Mouse (Mus musculus): Measurements from ENCODE around the gene Tcf20.

Gene Tcf20

DNA sequence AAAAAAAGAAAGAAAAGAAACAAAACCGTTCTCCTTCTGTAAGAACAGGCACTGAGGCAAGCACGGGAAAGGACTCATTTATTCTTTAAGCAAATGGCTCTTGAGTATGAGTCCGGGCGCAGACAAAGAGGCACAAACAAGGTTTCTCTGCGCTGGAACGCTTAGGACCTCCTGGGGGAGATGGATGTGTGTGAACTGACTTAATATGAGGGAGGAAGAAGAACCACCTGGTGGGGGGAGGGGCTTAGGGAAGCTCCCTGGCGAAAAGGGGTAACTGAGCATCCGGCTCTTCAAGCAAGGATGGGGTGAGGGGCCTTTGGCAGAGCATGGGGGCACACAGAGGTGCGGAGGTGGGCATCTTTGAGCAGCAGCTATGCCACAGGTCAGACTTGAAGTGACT is 5.2 kb upstream of the Tcf20 start:
- no peak for DNase-seq

DNA sequence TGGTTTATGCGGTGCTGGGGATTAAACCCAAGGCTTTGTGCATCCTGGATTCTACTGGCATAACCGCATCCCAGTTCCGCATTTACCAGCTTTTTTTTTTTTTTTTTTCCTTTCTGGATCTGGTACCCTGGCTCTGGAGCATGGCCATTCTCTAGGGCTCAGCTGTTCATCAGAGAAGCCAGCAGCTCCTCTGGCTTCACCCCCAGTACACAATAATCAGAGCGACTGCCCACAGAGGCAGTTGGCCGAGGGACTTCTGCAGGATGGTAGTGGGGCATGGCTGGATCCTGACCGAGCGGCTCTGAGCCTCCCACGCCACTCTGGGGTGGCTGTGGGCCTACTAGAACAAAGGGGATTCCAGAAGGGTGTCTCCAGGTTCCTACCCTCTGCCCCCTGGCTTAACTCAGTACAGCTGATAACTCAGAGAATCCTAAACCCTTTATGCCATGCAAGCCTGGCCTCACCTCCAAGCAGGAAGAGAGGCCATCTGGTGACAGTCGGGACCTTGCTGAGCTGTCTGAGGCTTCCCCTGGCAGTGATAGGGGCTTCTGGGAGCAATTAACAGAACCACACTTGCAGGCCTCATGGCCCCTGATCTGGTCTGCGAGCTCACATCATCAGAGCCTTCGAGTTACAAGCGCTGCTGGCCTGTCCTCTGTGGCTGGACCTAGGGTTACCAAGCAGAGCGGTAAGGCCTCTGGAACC is 4.6 kb upstream of the Tcf20 start:
- DNase-seq, result peak; percentile 71 to 76

DNA sequence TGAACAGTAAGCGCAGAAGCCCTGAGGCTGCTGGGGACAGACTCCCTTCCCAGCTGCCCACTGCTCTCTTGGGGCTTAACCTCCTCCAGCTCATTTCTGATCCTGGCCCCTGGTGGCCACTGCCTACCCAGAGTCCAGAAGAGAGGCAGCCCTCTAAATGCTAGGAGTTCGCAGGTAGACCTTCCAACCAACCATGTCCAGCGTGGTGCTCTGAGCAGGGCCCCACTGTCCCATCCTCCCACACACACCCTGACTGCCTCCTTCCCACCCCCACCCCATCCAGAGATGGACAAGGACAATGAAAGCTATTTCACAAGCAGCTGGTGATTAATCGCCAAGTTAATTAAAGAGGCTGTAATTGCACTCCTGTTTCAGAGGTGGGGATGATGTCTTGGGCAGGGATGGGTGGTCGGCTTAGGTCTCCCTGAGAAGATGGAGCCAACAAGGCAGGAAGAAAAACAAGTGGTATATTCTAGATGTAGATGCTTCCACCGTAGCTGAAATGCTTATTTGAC is 1.6 kb upstream of the Tcf20 start:
- no peak for DNase-seq

DNA sequence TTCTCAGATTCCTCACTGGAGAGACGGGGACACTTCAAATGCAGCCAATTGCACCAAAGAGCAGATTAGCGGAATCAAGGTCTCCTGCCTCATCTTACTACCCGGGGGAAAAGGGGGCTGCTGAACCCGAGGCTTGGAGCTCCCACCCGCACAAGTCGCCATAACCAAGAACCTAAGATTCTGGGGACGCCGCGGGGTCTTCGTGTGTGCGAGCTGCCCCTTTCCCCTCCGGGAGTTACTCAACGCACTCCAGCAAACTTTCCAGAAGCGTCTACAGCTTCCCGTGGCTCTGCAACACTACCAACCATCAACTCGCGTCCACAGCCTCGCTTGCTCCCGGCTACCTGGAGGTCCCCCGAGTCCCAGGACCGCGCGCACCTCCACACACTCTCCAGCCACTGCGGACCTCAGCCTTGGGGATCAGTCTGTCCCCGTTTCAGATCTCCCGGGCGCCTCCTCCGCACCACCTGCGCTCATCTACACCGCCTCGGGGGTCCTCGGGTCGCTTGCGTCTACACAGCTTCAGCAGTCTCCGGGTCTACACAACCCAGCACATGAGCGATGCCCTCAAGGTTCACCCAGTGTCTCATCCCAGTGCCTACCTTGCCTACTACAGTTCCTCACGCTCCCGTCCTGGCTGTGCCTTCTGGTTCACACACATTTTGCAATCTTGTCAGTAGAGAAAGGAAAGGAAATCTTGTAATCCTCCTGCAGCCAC is 499 bp downstream of the Tcf20 start:
- no peak for DNase-seq

DNA sequence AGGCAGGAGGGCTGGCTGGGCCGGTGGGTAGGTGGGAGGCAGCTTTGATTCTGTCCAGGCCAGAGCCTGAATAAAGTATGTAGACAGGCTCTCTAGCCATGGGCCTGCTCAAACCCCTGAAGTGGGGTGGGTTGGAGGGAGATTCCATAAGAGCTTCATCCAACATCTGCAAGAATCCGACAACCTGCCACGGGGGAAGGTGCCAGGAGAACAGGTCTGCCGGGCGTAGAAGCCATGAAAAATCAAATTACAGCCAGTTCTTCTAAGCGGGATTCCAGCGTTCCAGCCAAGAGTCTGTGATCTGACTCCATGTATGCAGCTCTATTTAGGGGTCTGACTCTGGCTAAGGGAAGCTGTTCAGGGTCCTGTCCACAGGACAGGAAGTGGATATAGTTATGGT is 3.1 kb downstream of the Tcf20 start:
- DNase-seq, result peak; percentile 43 to 46

DNA sequence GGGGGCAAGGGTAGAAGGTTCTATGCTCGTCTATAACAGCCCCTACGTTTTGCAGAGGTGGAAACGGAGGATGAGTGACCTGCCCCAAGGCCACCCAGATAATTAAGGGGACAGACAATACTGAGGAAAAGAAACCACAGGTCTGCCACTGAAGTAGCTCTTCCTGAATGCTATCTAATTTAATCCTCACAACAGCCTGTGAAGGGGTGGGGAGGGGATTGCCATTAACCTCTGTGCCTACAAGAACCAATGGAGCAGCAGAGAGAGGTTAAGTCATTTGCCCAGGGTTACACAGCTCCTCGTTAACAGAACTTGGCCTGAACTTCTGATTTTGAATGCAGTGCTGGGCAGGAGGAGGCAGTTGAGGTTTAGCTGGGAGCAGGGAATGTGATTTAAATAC is 3.6 kb downstream of the Tcf20 start:
- no peak for DNase-seq

DNA sequence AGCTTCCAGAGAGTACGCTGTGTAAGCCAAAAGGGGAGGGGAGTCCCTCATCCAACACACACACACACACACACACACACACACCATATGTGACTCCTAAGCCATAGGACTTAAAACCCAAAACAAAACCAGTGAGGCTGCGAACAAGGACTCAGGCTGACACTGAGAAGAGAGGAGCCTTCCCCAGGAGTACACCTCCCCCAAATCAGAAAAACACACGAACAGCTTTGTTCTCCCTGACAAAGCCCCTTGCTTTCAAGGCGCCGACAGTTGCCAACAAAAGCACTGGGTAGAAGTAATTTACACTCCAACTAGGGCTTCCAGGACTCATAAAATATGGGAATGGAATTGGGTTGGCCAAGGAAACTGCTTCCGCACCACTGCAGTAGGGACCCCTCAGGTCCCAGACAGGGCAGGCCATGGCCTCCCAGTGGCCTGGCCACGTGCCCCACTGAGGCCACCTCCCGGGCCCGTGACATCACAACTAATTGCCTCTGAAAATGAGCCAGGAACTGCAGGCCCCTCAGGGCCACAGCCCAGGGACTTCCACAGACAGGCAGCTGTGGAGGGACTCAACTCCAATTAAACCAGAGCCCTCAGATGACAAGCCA is 4.2 kb downstream of the Tcf20 start:
- DNase-seq, result peak; percentile 55 to 70

DNA sequence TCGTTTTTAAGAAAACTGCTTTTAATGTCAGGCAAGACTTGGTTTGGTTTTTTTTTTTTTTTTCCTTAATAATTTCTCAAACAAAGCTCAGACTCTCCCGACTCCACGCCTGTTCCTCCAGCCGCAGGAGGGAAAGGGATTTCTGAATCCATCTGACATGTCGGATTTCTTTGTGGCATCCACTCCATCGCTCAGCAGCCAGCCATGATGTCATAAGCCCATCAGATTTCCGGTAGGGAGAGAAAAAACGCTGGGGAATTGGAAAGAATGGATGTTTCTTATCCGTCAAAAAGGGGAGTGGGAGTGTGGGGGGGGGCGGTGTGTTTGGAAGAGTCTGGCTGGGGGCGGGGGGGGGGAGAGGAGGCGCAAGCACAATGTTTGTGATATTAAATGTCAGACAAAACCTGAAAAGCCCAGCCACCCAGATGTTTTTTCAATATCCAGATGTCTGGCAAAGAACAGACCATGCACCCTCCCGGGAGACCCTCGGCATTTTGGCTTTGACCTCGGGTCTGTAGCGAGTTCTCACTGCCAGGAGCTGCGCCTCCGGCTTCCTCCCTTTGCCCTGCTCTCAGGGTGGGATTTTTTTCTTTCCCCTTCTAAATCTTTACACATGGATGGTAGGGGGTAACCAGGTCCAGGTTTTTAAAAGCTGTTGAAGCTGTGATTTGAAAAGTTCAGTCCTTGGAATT is 4.8 kb downstream of the Tcf20 start:
- peak; percentile 41 to 47 for DNase-seq

DNA sequence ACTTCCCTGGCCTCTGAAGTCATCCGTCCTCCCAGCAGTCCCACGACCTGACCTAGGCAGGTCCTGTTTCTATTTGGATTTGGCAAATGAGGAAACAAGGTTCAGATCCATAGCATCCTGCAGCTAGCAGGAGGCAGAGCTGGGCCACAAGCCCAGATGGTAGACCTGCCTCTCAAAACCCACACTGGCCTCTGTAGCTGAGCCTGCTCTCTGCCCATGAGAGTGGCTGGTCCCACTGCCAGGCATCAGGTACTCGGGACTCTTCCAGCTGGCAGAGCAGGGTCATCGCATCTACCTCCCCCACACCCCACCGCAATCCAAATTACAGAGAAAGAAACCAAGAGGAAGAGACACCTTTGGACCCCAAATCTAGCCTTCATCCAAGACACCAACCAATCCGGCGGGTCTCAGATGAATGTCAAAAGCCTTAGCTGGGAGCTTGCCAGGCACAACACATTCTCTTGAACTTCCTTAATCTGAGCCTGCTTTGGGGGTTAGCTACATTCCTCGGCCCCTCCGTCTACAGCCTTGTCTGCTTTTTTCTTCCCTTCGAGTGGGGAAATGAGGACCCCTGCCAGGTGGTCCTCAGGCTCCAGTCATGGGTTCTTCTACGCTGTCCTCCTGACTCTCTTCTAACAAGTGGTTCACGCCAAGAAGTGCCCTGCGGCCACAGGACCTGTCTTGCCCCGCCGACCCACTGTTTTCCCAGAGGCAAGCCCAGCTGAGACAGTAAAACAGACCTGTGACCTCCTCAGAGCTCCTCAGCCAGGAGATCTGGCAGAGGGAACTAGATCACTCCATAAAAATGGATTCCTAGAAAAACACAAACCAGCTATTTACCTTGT is 5.8 kb downstream of the Tcf20 start:
- DNase-seq, result peak; percentile 51 to 53

DNA sequence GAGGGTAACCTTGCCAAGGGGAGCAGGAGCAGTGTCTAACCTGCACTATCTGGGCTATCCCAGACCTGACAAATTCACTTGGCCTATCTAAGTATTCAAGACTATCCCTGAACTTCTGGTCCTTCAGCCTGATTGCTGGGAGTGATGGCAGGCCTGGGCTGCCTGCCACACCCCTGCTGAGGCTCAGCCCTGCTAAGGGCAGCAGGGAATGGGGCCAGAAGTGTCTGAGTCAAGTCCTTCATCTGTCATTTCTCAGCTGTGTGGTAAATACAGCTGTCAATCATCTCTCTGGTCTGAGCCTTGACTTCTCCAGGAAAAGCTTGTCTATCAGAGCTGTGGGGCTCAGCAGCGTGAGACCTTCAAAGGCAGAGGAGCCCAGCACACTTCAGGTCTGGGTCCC is 8.1 kb downstream of the Tcf20 start:
- DNase-seq, result peak in 1 of 2 experiments; percentile 40

DNA sequence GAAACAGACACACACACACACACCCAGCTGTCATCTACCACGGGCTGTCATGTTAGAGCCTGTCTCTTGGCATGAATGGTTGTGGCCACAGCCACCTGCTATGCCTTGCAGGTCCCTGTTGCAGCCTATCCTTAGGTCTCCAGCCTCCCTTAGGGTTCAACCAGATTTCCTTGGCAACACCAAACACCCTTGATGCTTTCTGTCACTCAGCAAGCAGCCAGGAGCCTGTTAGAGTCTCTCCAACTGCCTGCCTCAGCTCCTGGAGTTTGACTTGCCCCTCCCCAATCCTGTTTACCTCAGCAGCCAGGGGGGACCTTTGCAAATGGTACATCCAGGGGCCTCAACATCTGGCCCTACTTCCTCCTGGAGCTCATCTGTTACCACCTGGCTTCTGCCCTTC is 13.2 kb downstream of the Tcf20 start:
- DNase-seq, result no peak

DNA sequence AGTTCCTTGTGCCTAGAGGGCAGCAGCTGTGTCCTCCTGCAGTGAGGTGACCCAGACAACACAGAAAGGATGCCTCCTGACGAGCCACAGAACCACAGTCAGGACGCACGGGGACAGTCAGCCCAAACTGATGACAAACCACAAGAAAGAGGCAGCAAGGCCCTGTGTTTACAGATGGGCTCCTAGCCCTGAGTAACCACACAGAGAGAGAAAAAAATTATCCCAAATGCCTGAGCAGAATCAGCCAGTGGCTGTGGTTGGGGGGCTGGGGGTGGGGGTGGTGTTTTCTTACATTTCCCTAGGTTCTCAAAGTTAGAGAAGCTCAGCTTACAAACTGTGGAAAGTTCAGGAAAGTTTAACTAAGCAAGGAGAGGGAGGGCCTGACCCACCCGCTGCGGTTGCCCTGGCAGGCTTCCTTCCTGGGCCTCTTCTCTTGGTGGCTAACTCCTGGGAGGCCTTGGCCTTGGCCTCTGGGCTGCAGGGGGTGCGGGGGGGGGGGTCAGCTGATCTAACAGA is 18.4 kb downstream of the Tcf20 start:
- no peak for DNase-seq

DNA sequence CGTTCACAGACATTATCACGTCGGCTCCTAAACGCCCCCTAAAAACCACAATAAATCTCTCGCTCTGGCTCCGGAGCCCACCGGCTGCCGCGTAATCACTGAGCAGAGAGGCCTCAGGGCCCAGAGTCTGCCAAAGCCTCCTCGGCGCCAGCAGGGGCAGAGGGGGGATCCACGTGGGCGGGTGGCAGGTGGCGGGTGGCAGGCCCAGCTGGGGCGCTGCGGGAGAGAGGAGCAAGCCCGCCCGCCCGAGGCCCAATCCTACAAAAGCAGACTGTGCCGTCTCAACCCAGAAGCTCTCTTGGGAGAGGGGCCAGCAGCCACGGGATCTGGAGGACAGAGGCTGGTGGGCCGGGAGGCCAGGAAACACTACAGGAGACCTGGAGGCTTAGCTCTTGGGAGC is 19.2 kb downstream of the Tcf20 start:
- DNase-seq, result peak; percentile 81

DNA sequence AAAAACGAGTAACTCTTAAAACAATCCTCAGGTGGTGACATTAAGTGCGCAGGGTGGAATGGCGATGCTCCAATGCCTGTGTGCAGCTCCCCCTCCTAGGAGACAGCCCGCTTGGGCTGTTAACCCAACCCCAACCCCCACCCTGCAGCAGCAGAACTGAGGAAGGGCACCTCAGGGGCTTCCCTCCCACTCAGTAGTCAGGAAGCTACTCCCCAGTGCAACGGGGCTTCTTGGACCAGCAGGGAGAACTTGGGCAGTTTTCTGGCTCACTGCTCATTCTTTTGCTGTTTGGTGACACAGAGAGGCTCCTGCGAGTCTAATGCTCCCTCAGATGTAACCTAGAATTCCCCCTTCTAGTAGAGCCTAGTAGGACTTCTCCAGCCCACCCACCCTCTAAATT is 19.7 kb downstream of the Tcf20 start:
- no peak for DNase-seq

DNA sequence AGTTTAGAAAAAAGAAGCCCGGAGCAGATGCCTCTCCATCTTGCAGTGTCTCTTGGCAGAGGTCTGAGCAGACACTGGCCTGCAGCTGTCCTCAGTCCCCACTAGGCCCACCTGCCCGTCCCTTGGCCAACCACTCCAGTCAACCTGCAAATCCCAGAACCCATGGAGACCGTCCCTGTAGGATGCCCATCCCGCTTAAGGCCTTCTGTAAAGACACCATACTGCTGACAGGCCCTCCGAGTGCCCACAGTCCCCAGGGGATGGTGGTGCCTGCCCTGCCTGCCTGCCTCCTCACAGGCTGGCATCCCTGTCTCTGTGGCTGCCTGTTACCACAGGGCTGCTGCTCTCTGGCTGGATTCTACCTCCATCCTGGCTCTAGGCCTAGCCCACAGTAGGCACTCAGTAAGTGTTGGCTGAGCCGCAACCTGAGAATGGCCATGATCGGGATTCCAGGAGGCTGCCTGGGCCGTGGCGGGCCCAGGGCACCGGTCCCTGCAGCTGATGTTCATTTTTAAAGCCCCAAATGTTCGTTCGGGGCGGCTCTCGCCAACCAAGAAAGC is 23.3 kb downstream of the Tcf20 start:
- peak; percentile 75 to 86 for DNase-seq

DNA sequence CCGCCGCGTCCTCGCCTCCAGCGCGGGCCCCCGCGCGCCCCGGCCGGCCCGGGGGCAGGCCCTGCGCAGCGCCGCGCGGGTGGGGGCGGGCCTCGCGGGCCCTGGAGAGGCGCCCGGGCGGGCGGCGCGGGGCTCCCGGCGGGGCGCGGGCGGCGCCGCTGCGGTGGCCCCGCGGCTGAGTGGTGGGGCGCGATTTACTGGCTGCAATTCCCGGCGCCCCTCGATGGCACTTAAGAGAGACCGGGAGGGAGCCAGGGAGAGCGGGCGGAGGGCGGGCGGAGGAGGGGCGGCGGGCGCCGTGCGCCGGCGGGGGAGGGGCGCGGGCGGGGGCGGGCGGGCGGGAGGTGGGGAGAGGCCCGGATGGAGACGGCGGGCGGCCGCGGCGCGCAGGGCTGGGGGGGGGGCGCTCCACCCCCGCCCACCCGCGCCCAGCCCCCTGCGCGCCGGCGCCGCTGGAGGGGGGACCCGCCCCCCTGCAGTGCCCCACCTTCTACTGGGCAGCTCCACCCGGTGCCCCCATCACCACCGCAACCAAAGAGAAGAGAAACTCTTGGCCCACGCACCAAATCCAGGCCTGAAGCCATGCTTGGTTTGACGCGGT is 24.0 kb downstream of the Tcf20 start:
- DNase-seq, result no peak

DNA sequence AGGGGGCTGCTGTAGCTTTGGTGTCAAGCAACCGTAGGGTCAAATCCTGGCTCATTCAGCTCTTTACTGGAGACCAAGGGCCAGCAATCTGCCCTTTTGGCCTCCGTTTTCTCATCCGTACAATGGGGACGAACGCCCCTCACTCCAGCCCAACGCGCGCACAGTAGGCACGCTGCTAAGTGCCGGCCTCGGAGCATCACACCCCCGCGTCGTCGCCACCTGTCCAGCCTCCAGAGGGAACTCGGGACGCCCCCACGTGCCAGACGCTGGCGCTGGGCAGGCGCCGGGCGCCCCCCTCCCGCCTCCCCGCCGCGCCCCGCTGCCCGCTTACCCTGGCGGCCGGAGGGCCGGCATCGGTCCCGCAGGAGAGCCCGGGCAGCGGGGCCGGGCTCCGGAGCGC is 24.6 kb downstream of the Tcf20 start:
- no peak for DNase-seq

DNA sequence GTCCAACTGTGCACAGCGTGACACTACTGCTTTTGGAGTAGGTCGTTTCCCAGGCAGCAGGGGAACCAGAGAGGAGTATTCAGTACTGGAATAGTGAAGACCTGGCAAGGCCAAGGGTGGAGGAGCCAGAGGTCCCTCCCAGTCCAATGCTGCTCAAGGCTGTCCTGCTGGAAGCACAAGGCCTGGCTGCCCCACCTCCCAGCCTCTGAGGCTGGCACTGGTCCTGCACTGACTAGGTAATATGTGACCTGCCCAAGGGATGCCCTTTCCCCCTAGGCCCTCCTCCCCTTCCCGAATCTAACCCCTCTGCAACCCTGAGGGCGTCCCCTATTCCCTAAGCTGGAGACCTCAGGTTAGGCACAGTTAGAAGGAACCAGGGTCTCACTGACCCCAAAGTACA is 25.1 kb downstream of the Tcf20 start:
- DNase-seq, result peak in 1 of 2 experiments; percentile 35

DNA sequence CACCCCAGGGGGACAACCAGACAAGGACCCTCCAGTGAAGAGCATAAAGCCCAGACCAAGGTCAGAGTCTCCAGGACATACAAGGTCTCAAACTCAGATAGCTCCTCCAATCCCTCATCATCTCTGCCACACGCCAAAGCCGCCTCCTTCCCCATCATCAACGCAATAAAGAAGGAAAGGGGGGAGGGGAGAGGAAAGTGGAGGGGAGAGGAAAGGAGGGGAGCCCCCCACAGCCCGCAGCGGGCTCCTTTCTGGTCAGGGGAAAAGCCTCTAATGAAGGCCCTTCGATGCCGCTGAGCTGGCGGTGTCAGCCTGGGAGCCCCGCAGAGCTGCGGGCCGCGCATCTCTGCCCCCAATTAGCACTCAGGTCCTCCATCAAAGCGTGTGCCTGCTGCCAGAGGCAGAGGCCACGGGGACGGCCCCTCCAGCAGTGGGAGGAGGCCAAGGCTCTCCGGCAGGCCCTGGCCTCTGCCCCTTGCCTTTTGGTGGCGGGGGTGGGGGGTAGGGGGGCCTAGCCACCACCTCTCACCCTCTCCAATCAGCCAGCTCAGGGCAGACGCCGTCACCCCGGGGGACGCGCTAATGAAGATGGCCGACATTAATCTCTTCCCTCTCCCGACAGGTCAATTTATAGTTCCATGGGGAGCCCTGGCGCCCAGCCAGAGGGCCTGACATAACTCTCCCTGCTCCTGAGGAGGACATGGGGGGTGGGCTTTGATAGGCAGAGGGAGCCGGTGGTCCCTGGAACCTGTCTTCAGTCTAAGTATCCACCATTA is 26.7 kb downstream of the Tcf20 start:
- DNase-seq, result peak; percentile 67 to 88

DNA sequence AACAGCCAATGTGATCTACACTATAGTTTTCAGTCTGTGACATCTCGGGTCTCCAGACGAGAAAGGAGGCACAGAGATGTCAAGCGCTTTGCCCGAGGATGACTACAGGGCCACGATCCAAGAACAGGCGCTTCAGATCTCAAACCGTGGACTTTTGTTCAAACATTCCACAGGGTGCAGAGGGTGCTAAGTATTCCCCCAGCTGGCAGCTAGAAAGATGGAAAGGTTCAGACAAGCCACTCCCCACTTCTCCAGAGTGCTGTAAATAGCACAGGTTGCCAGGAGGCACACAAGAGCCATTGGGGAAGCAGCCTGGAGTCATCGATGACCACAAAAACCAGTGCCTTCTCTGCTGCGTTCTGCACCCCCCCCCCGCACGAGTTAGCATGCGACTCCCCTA is 28.5 kb downstream of the Tcf20 start:
- DNase-seq, result no peak
